Mouse (Mus musculus): ENCODE measurements around the gene Scamp5. TPM values are rescaled to one million over a fixed set of nuclear protein-coding genes. Genes with fewer than 3 reads are reported as not detected.

Gene Scamp5
- total and polyA plus RNA-seq, 3 experiments: 0.22 TPM; not detected in 1

DNA sequence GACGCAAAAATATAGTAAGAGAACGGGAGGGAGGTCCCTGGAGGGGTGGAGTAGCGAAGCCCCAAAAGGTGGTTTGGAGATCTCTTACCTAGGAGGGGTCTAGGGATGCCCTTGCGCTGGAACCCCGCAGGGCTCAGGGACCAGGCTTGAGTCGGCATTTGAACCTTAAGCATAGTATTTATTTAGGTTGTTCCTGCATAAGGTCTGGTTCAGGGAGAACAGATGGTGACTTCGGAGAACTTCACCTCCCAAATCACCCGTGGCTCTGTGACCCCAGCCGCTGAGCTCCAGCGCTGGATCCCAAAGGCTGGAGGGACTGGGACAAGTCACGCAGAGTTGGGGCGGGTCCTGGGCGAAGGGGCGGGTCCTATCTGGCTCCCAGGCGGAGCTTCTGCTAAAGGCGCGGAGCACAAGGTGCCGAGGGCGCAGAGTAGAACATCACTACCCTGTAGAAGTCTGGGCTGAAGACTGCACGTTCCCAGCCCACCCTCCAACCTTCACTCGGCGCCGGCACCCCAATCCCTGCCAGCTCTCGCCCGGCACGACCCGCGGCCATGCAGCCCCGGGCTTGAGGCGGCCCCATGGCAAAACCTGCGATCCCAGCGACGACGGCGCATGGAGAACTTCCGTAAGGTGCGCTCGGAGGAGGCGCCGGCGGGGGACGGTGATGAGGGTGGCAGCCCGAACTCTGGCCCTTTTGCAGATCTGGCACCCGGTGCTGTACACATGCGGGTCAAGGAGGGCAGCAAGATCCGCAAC lies 35.9 kb upstream of the Scamp5 start, which contains the start of gene Rpp25:
TSS of gene Rpp25 (plus strand) at position 405 of the 759 bp plus-strand sequence.
- TF ChIP-seq TAL1 (conservative IDR thresholded peaks at IDR 0.05; ENCODE audit: low read depth, low read length) (no peak), GATA1 (IDR thresholded peaks at IDR 0.05; ENCODE audit: borderline replicate concordance, low read length) (no peak), GATA2 (IDR thresholded peaks at IDR 0.05; ENCODE audit: borderline replicate concordance, low read depth, low read length) (no peak), CTCF (IDR thresholded peaks at IDR 0.05; ENCODE audit: low read depth, low read length) (no peak), POLR2AphosphoS5 (IDR thresholded peaks at IDR 0.05; ENCODE audit: insufficient replicate concordance, low read depth, low read length) (no peak)
- Histone ChIP-seq H3K4me3 (ENCODE audit: low read depth, low read length) (peak within 1 kb of the TSS; percentile 70), H3K36me3 (replicated peaks) (no peaks in the 10 kb centered on the region), H3K27me3 (ENCODE audit: insufficient read depth, low read length) (peaks cover 43% of the 10 kb centered on the region), H3K4me1 (ENCODE audit: insufficient read depth, low read depth, low read length) (peaks cover 53% of the 10 kb centered on the region), H3K9me3 (replicated peaks) (peaks cover 8% of the 10 kb centered on the region)
- no peak for DNase-seq (ENCODE audit: low spot score)
- no peak for ATAC-seq (ENCODE audit: extremely low read depth, insufficient number of reproducible peaks, low FRiP score, poor library complexity, severe bottlenecking)

GRCm38 (mm10) chr9:57502911-57503621 lies 35.2 kb upstream of the Scamp5 start:
- ATAC-seq (ENCODE audit: extremely low read depth, insufficient number of reproducible peaks, low FRiP score, poor library complexity, severe bottlenecking): no peak
- H3K4me3 ChIP-seq (ENCODE audit: low read depth, low read length): peak overlapping the region; percentile 70; the same call in 1 of the 2 replicates

DNA sequence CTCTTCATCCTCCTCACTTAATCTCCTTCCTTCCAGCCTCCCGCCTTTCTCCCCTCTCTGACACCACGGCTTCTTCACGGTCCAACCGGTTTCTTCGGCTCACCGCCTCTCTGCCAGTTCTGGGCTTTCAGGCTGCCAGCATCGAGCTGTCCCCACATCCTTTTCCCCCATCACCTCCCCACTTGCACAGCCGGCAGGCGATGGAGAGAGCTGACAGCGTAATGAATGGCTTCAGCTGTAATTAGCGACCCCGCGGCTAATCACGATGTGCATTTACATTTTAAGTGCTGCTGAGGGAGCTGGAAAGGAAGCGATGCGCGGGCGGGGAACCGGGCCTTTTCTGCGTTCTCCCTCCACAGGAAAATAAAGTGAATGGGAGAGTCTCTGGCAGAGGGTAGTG lies 34.0 kb upstream of the Scamp5 start:
- no peak for ATAC-seq (ENCODE audit: extremely low read depth, insufficient number of reproducible peaks, low FRiP score, poor library complexity, severe bottlenecking)

More at GRCm38 (mm10) chr9:57502911-57503621, 35.2 kb upstream of the Scamp5 start:
- TF ChIP-seq TAL1 (conservative IDR thresholded peaks at IDR 0.05; ENCODE audit: low read depth, low read length): no peak
- no peak for TF ChIP-seq CTCF (IDR thresholded peaks at IDR 0.05; ENCODE audit: low read depth, low read length)
- no peak for TF ChIP-seq GATA1 (IDR thresholded peaks at IDR 0.05; ENCODE audit: borderline replicate concordance, low read length)
- TF ChIP-seq GATA2 (IDR thresholded peaks at IDR 0.05; ENCODE audit: borderline replicate concordance, low read depth, low read length): no peak
- no peak for TF ChIP-seq POLR2AphosphoS5 (IDR thresholded peaks at IDR 0.05; ENCODE audit: insufficient replicate concordance, low read depth, low read length)
- H3K36me3 ChIP-seq (replicated peaks): no peaks in the 10 kb centered on the region
- H3K4me1 ChIP-seq (ENCODE audit: insufficient read depth, low read depth, low read length): peaks cover 57% of the 10 kb centered on the region
- no peak for DNase-seq (ENCODE audit: low spot score)
- H3K9me3 ChIP-seq (replicated peaks): peaks cover 8% of the 10 kb centered on the region
- peaks cover 46% of the 10 kb centered on the region for H3K27me3 ChIP-seq (ENCODE audit: insufficient read depth, low read length)

GRCm38 (mm10) chr9:57501452-57501851 lies 33.6 kb upstream of the Scamp5 start:
- no peak for ATAC-seq (ENCODE audit: extremely low read depth, insufficient number of reproducible peaks, low FRiP score, poor library complexity, severe bottlenecking)

More for the DNA sequence above, 34.0 kb upstream of the Scamp5 start:
- Histone ChIP-seq H3K9me3 (replicated peaks) (peaks cover 8% of the 10 kb centered on the region), H3K36me3 (replicated peaks) (no peaks in the 10 kb centered on the region), H3K4me3 (ENCODE audit: low read depth, low read length) (no peak overlapping the region), H3K4me1 (ENCODE audit: insufficient read depth, low read depth, low read length) (peaks cover 56% of the 10 kb centered on the region), H3K27me3 (ENCODE audit: insufficient read depth, low read length) (peaks cover 55% of the 10 kb centered on the region)
- no peak for TF ChIP-seq GATA1 (IDR thresholded peaks at IDR 0.05; ENCODE audit: borderline replicate concordance, low read length)
- DNase-seq (ENCODE audit: low spot score): no peak

GRCm38 (mm10) chr9:57498536-57498935 lies 30.7 kb upstream of the Scamp5 start:
- H3K4me3 ChIP-seq (ENCODE audit: low read depth, low read length): no peak overlapping the region
- ATAC-seq (ENCODE audit: extremely low read depth, insufficient number of reproducible peaks, low FRiP score, poor library complexity, severe bottlenecking) (no peak), DNase-seq (ENCODE audit: low spot score) (no peak)
- no peaks in the 10 kb centered on the region for H3K9me3 ChIP-seq (replicated peaks)
- H3K36me3 ChIP-seq (replicated peaks): no peaks in the 10 kb centered on the region
- H3K27me3 ChIP-seq (ENCODE audit: insufficient read depth, low read length): peaks cover 43% of the 10 kb centered on the region
- TF ChIP-seq GATA1 (IDR thresholded peaks at IDR 0.05; ENCODE audit: borderline replicate concordance, low read length) (no peak), GATA2 (IDR thresholded peaks at IDR 0.05; ENCODE audit: borderline replicate concordance, low read depth, low read length) (no peak), CTCF (IDR thresholded peaks at IDR 0.05; ENCODE audit: low read depth, low read length) (no peak), POLR2AphosphoS5 (IDR thresholded peaks at IDR 0.05; ENCODE audit: insufficient replicate concordance, low read depth, low read length) (no peak), TAL1 (conservative IDR thresholded peaks at IDR 0.05; ENCODE audit: low read depth, low read length) (no peak)
- H3K4me1 ChIP-seq (ENCODE audit: insufficient read depth, low read depth, low read length): peaks cover 31% of the 10 kb centered on the region

More at GRCm38 (mm10) chr9:57501452-57501851, 33.6 kb upstream of the Scamp5 start:
- Histone ChIP-seq H3K4me1 (ENCODE audit: insufficient read depth, low read depth, low read length) (peaks cover 52% of the 10 kb centered on the region), H3K36me3 (replicated peaks) (no peaks in the 10 kb centered on the region), H3K27me3 (ENCODE audit: insufficient read depth, low read length) (peaks cover 56% of the 10 kb centered on the region), H3K4me3 (ENCODE audit: low read depth, low read length) (no peak overlapping the region), H3K9me3 (replicated peaks) (peaks cover 8% of the 10 kb centered on the region)
- TF ChIP-seq GATA1 (IDR thresholded peaks at IDR 0.05; ENCODE audit: borderline replicate concordance, low read length): no peak
- TF ChIP-seq GATA2 (IDR thresholded peaks at IDR 0.05; ENCODE audit: borderline replicate concordance, low read depth, low read length): no peak
- no peak for TF ChIP-seq POLR2AphosphoS5 (IDR thresholded peaks at IDR 0.05; ENCODE audit: insufficient replicate concordance, low read depth, low read length)
- TF ChIP-seq TAL1 (conservative IDR thresholded peaks at IDR 0.05; ENCODE audit: low read depth, low read length): no peak
- no peak for TF ChIP-seq CTCF (IDR thresholded peaks at IDR 0.05; ENCODE audit: low read depth, low read length)
- no peak for DNase-seq (ENCODE audit: low spot score)

- Histone ChIP-seq H3K9me3 (replicated peaks) (no peaks in the 10 kb centered on the region), H3K27me3 (ENCODE audit: insufficient read depth, low read length) (peaks cover 31% of the 10 kb centered on the region), H3K36me3 (replicated peaks) (no peaks in the 10 kb centered on the region), H3K4me3 (ENCODE audit: low read depth, low read length) (no peak overlapping the region), H3K4me1 (ENCODE audit: insufficient read depth, low read depth, low read length) (peaks cover 22% of the 10 kb centered on the region)
- DNase-seq (ENCODE audit: low spot score) (no peak), ATAC-seq (ENCODE audit: extremely low read depth, insufficient number of reproducible peaks, low FRiP score, poor library complexity, severe bottlenecking) (no peak)
- TF ChIP-seq CTCF (IDR thresholded peaks at IDR 0.05; ENCODE audit: low read depth, low read length): no peak
- no peak for TF ChIP-seq GATA1 (IDR thresholded peaks at IDR 0.05; ENCODE audit: borderline replicate concordance, low read length)
- no peak for TF ChIP-seq POLR2AphosphoS5 (IDR thresholded peaks at IDR 0.05; ENCODE audit: insufficient replicate concordance, low read depth, low read length)
- no peak for TF ChIP-seq TAL1 (conservative IDR thresholded peaks at IDR 0.05; ENCODE audit: low read depth, low read length)
- no peak for TF ChIP-seq GATA2 (IDR thresholded peaks at IDR 0.05; ENCODE audit: borderline replicate concordance, low read depth, low read length)
Measured at GRCm38 (mm10) chr9:57497236-57497635, 29.4 kb upstream of the Scamp5 start.

All from G1E (cell line).